Mouse (Mus musculus): ENCODE measurements around the gene Vmp1. TPM values are rescaled to one million over a fixed set of nuclear protein-coding genes. Genes with fewer than 3 reads are reported as not detected.

Gene Vmp1
- polyA plus RNA-seq, 1 experiment, result 157 TPM

DNA sequence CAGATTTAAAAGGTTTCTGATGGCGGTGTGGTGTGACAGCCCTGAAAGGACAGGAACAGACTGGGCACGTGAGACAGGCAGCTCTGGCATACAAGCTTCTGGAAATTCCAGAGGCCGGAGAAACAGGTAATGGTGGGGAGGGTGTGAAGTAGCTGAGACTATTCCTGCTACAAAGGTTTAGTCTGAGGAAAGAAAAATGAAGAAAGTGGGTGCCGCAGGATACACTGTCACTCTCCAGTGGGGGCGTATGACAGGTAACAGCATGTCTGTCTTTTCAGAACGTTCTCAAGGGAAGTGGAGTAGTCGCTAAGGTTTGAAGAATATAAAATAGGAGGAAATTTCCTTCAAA lies 83.5 kb downstream of the Vmp1 start:
- Histone ChIP-seq H3K79me2 (ENCODE audit: control insufficient read depth, insufficient read depth) (peaks cover 90% of the 10 kb centered on the region), H3K79me3 (ENCODE audit: low read depth) (peaks cover 68% of the 10 kb centered on the region), H3K27me3 (ENCODE audit: control insufficient read depth, insufficient read depth, insufficient read length) (no peaks in the 10 kb centered on the region), H3K4me3 (ENCODE audit: insufficient read depth, poor library complexity, severe bottlenecking) (peak overlapping the region; percentile 36), H3K36me3 (ENCODE audit: control insufficient read depth, insufficient read depth) (peaks cover 54% of the 10 kb centered on the region), H3ac (ENCODE audit: control insufficient read depth, insufficient read length, low read depth) (peak overlapping the region; percentile 30)
- TF ChIP-seq USF1 (IDR thresholded peaks at IDR 0.05; ENCODE audit: low read depth) (no peak), CTCF (IDR thresholded peaks at IDR 0.05; ENCODE audit: control insufficient read depth, insufficient read depth, insufficient read length) (no peak), FOSL1 (IDR thresholded peaks at IDR 0.05; ENCODE audit: insufficient read depth, low read length, poor library complexity, severe bottlenecking) (no peak), MAX (IDR thresholded peaks at IDR 0.05) (no peak), MYOD1 (IDR thresholded peaks at IDR 0.05; ENCODE audit: control insufficient read depth, insufficient read length, low read depth) (no peak), CEBPB (IDR thresholded peaks at IDR 0.05; ENCODE audit: low read depth) (no peak), MYOG (IDR thresholded peaks at IDR 0.05; ENCODE audit: control insufficient read depth, extremely low read depth, insufficient read length) (no peak)

DNA sequence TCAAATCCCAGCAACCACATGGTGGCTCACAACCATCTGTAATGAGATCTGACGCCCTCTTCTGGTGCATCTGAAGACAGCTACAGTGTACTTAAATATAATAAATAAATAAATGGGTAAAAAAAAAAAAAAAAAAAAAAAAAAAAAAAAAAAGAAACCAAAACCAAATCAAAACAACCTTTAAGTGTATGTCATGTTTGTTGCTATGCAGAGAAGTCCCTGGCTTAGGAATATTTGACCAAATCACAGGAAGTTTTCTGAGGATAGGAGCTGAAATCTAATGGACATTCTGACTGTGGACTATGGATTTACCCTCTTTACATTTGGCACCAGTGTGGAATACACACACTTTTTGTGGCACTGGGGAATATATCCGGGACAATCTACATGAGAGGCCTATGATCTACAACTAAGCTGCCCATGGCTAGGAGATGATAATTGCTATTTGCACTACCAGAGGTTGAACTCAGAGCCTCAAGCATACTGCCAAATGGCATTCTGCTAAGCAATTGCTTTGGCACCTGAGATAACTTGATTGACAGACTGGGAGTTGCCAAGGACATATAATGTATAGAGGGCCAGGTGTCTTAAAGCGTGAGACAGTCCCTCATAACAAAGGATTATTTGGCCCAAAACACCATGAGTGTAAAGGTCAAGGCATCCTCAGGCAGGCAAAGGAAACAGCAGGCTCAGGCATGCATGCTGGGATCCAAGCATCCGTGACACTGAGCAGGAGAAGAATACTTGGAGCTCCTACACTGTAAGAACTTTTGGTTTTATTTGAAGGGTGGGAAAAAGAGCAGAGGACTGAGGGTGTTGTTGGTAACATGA lies 84.0 kb downstream of the Vmp1 start:
- H3K79me3 ChIP-seq (ENCODE audit: low read depth), result peaks cover 73% of the 10 kb centered on the region
- H3K79me2 ChIP-seq (ENCODE audit: control insufficient read depth, insufficient read depth), result peaks cover 96% of the 10 kb centered on the region
- no peak overlapping the region for H3ac ChIP-seq (ENCODE audit: control insufficient read depth, insufficient read length, low read depth)
- no peak for TF ChIP-seq MYOG (IDR thresholded peaks at IDR 0.05; ENCODE audit: control insufficient read depth, extremely low read depth, insufficient read length)
- no peak for TF ChIP-seq CTCF (IDR thresholded peaks at IDR 0.05; ENCODE audit: control insufficient read depth, insufficient read depth, insufficient read length)
- TF ChIP-seq MYOD1 (IDR thresholded peaks at IDR 0.05; ENCODE audit: control insufficient read depth, insufficient read length, low read depth), result no peak
- no peak for TF ChIP-seq CEBPB (IDR thresholded peaks at IDR 0.05; ENCODE audit: low read depth)
- no peak for TF ChIP-seq USF1 (IDR thresholded peaks at IDR 0.05; ENCODE audit: low read depth)
- H3K27me3 ChIP-seq (ENCODE audit: control insufficient read depth, insufficient read depth, insufficient read length), result no peaks in the 10 kb centered on the region
- H3K4me3 ChIP-seq (ENCODE audit: insufficient read depth, poor library complexity, severe bottlenecking), result no peak overlapping the region
- peaks cover 58% of the 10 kb centered on the region for H3K36me3 ChIP-seq (ENCODE audit: control insufficient read depth, insufficient read depth)

DNA sequence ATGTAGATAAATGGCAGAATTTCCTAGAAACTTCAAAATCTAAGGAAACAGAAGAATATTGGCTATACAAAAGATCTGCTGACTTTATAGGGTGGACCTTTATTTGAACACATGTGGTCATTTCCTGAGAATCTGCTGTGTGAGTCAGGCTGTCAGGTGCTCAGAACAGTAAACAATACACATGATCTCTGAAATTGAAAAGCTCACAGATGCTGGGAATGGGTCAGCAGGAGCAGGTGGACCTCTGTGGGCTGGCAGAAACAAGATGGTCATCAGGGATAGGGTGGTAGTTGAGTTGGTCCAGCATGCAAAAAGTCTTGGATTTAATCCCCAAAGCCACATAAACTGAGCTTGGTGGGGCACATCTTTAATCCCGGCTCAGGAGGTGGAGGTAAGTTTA lies 85.1 kb downstream of the Vmp1 start:
- H3K4me3 ChIP-seq (ENCODE audit: insufficient read depth, poor library complexity, severe bottlenecking), result no peak overlapping the region
- no peak overlapping the region for H3ac ChIP-seq (ENCODE audit: control insufficient read depth, insufficient read length, low read depth)
- peaks cover 68% of the 10 kb centered on the region for H3K36me3 ChIP-seq (ENCODE audit: control insufficient read depth, insufficient read depth)
- peaks cover 98% of the 10 kb centered on the region for H3K79me2 ChIP-seq (ENCODE audit: control insufficient read depth, insufficient read depth)
- H3K27me3 ChIP-seq (ENCODE audit: control insufficient read depth, insufficient read depth, insufficient read length), result no peaks in the 10 kb centered on the region
- H3K79me3 ChIP-seq (ENCODE audit: low read depth), result peaks cover 84% of the 10 kb centered on the region
- no peak for TF ChIP-seq USF1 (IDR thresholded peaks at IDR 0.05; ENCODE audit: low read depth)
- no peak for TF ChIP-seq FOSL1 (IDR thresholded peaks at IDR 0.05; ENCODE audit: insufficient read depth, low read length, poor library complexity, severe bottlenecking)
- no peak for TF ChIP-seq MAX (IDR thresholded peaks at IDR 0.05)
- TF ChIP-seq CTCF (IDR thresholded peaks at IDR 0.05; ENCODE audit: control insufficient read depth, insufficient read depth, insufficient read length), result no peak
- TF ChIP-seq MYOD1 (IDR thresholded peaks at IDR 0.05; ENCODE audit: control insufficient read depth, insufficient read length, low read depth), result peak; percentile 32
- TF ChIP-seq MYOG (IDR thresholded peaks at IDR 0.05; ENCODE audit: control insufficient read depth, extremely low read depth, insufficient read length), result no peak

DNA sequence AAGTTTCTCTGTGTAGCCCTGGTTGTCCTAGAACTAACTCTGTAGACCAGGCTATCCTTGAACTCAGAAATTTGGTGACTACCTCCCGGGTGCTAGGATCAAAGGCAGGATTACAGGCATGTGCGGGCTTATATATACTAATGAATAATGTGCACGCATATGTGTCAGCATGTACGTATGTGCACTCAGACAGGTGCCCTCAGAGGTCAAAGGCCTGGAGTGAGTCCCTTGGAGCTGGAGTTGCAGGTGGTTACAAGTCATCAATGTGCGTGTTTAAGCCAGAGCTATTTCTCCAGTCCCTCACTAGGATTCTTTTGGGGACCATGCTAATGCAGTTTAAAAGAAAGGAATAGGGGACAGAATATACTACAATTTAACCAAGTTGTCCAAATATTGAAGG lies 85.5 kb downstream of the Vmp1 start:
- Histone ChIP-seq H3K4me3 (ENCODE audit: insufficient read depth, poor library complexity, severe bottlenecking) (no peak overlapping the region), H3K36me3 (ENCODE audit: control insufficient read depth, insufficient read depth) (peaks cover 69% of the 10 kb centered on the region), H3K79me3 (ENCODE audit: low read depth) (peaks cover 82% of the 10 kb centered on the region), H3K79me2 (ENCODE audit: control insufficient read depth, insufficient read depth) (peaks cover 93% of the 10 kb centered on the region), H3ac (ENCODE audit: control insufficient read depth, insufficient read length, low read depth) (no peak overlapping the region), H3K27me3 (ENCODE audit: control insufficient read depth, insufficient read depth, insufficient read length) (no peaks in the 10 kb centered on the region)
- no peak for TF ChIP-seq FOSL1 (IDR thresholded peaks at IDR 0.05; ENCODE audit: insufficient read depth, low read length, poor library complexity, severe bottlenecking)
- TF ChIP-seq CEBPB (IDR thresholded peaks at IDR 0.05; ENCODE audit: low read depth), result no peak
- TF ChIP-seq MAX (IDR thresholded peaks at IDR 0.05), result no peak
- TF ChIP-seq MYOG (IDR thresholded peaks at IDR 0.05; ENCODE audit: control insufficient read depth, extremely low read depth, insufficient read length), result no peak
- no peak for TF ChIP-seq MYOD1 (IDR thresholded peaks at IDR 0.05; ENCODE audit: control insufficient read depth, insufficient read length, low read depth)
- TF ChIP-seq USF1 (IDR thresholded peaks at IDR 0.05; ENCODE audit: low read depth), result no peak
- no peak for TF ChIP-seq CTCF (IDR thresholded peaks at IDR 0.05; ENCODE audit: control insufficient read depth, insufficient read depth, insufficient read length)

DNA sequence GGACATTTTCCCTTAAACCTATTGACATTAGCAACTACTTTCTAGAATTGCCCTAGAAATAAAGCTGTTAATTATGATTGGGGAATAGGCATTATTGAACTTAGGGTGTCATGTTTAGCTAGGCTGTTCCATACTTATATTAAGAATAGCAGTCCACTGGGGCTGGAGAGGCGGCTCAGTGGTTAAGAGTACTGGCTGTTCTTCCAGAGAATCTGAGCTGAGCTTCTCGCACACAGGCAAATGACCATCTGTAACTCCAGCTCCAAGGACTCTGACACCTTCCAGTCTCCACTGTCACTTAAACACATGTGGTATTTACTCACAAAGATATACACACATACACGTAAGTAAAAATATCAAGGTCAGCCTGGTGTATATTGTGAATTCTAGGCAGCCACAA lies 86.7 kb downstream of the Vmp1 start:
- no peak overlapping the region for H3ac ChIP-seq (ENCODE audit: control insufficient read depth, insufficient read length, low read depth)
- H3K4me3 ChIP-seq (ENCODE audit: insufficient read depth, poor library complexity, severe bottlenecking), result no peak overlapping the region
- peaks cover 67% of the 10 kb centered on the region for H3K36me3 ChIP-seq (ENCODE audit: control insufficient read depth, insufficient read depth)
- H3K79me2 ChIP-seq (ENCODE audit: control insufficient read depth, insufficient read depth), result peaks cover 91% of the 10 kb centered on the region
- TF ChIP-seq MYOD1 (IDR thresholded peaks at IDR 0.05; ENCODE audit: control insufficient read depth, insufficient read length, low read depth), result no peak
- no peak for TF ChIP-seq CTCF (IDR thresholded peaks at IDR 0.05; ENCODE audit: control insufficient read depth, insufficient read depth, insufficient read length)
- no peak for TF ChIP-seq MYOG (IDR thresholded peaks at IDR 0.05; ENCODE audit: control insufficient read depth, extremely low read depth, insufficient read length)
- no peak for TF ChIP-seq CEBPB (IDR thresholded peaks at IDR 0.05; ENCODE audit: low read depth)
- TF ChIP-seq MAX (IDR thresholded peaks at IDR 0.05), result no peak
- TF ChIP-seq FOSL1 (IDR thresholded peaks at IDR 0.05; ENCODE audit: insufficient read depth, low read length, poor library complexity, severe bottlenecking), result no peak
- TF ChIP-seq USF1 (IDR thresholded peaks at IDR 0.05; ENCODE audit: low read depth), result no peak
- H3K79me3 ChIP-seq (ENCODE audit: low read depth), result peaks cover 84% of the 10 kb centered on the region
- H3K27me3 ChIP-seq (ENCODE audit: control insufficient read depth, insufficient read depth, insufficient read length), result no peaks in the 10 kb centered on the region

Data from C2C12 (cell line).